Mouse (Mus musculus): ENCODE results near the gene Zfp292. TPM values are rescaled to one million over a fixed set of nuclear protein-coding genes. Genes with fewer than 3 reads are reported as not detected.

The Zfp292 gene
- polyA plus RNA-seq (2021; fragmentation: Nextera tagmentation) = 5.6 and 6.2 TPM in 2 replicates
- long read RNA-seq, experiment 1, full-length matches to known transcripts = 27 of 42 reads
- long read RNA-seq, experiment 1, partial matches to known transcripts = 1 of 42 reads
- long read RNA-seq, experiment 1, other reads (novel, unspliced or antisense) = 14 of 42 reads
- long read RNA-seq, experiment 2, full-length matches to known transcripts = 26 of 45 reads
- long read RNA-seq, experiment 2, partial matches to known transcripts = 1 of 45 reads
- long read RNA-seq, experiment 2, other reads (novel, unspliced or antisense) = 18 of 45 reads

GRCm38 (mm10) chr4:34882818-34883217, at the start of gene Zfp292:
Zfp292 (minus strand) TSS chr4:34882960.

DNA sequence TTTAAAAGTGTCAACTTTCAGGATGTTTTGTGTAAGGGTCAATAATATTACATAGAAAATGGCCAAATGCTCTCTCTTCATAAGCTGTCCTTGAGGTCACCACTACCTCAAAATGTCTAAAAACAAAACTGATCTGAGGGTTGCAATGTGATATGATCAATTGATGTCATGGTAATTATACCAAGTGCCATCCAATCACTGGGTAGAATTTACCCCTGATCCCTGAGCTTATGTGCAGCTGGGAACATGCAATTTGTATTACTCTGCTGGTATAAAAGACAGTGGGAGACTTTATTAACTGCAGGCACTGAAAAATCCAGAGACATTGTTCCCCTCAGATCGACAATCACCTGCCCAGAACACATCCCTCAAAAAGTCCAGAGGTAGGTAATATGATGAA, 10.7 kb upstream of the Zfp292 start, which contains the start of gene Cga:
TSS of gene Cga (plus strand) at position 301 of the 400 bp plus-strand sequence.

GRCm38 (mm10) chr4:34777677-34778527, 104.9 kb downstream of the Zfp292 start, which contains the start of gene Smim8:
Smim8 (minus strand) TSS chr4:34778423.

GRCm38 (mm10) chr4:34756163-34756562, 126.6 kb downstream of the Zfp292 start, which contains the start of gene Gm136:
Gm136 (minus strand) TSS chr4:34756263.

Other genes with a start within 250 kb of the Zfp292 start
- 21.6 and 29.6 TPM in 2 replicates for gene Slc35a1, start 195.5 kb downstream of the Zfp292 start, polyA plus RNA-seq (2021; fragmentation: Nextera tagmentation)
- 2.2 and 2.9 TPM in 2 replicates for gene Cfap206, start 152.8 kb downstream of the Zfp292 start, polyA plus RNA-seq (2021; fragmentation: Nextera tagmentation)
- 0.21 TPM in 1 of 2 replicates, not detected in the other for gene Gm136, start 126.7 kb downstream of the Zfp292 start, polyA plus RNA-seq (2021; fragmentation: Nextera tagmentation)
- gene Smim8, start 104.5 kb downstream of the Zfp292 start, polyA plus RNA-seq (2021; fragmentation: Nextera tagmentation) = 83.1 and 88.1 TPM in 2 replicates
- not detected in 2 replicates for gene Cga, start 10.8 kb upstream of the Zfp292 start, polyA plus RNA-seq (2021; fragmentation: Nextera tagmentation)

All from left cerebral cortex, adult 6 months (tissue).